Mouse (Mus musculus) spleen, adult 2 months (tissue): ENCODE data around the gene Hadhb.

ENCODE experiments used
- CTCF ChIP-seq: fragments of 200-500 bp; IDR thresholded peaks from 2 replicates; pipeline ENCODE4 v1.5.1; 2011; ENCODE audit warnings: mild to moderate bottlenecking, inconsistent platforms; ENCODE audit not compliant: insufficient read depth, insufficient read length, insufficient replicate concordance; ENCODE audit errors: extremely low read depth
- POLR2A ChIP-seq: fragments of 200-500 bp; IDR thresholded peaks from 2 replicates; pipeline ENCODE4 v1.6.1; 2011; ENCODE audit warnings: low read depth, low read length, inconsistent platforms

- TF ChIP-seq CTCF (no peak), POLR2A (no peak)
These were observed 40.3 kb upstream of the Hadhb start for GRCm38 (mm10) chr5:30114761-30115140.
